Mouse (Mus musculus) embryonic facial prominence, embryonic 10.5 days (tissue): ENCODE data around the gene Adam10. TPM values are rescaled to one million over a fixed set of nuclear protein-coding genes. Genes with fewer than 3 reads are reported as not detected.

Experiments used
- DNase-seq: peaks from one replicate; pipeline ENCODE4 v3.0.0-alpha.2; 2017; ENCODE audit warnings: low spot score
- H3K27ac ChIP-seq: fragments of 300-500 bp; sonication (generic); replicated peaks from 2 replicates; pipeline ENCODE4 v1.5.1; 2016; ENCODE audit warnings: mild to moderate bottlenecking
- H3K27me3 ChIP-seq: fragments of 300-500 bp; sonication (generic); replicated peaks from 2 replicates; pipeline ENCODE4 v1.6.1; 2016; ENCODE audit warnings: low read depth, mild to moderate bottlenecking; ENCODE audit not compliant: poor library complexity, severe bottlenecking
- H3K36me3 ChIP-seq: fragments of 300-500 bp; sonication (generic); replicated peaks from 2 replicates; pipeline ENCODE4 v1.6.1; 2016; ENCODE audit warnings: mild to moderate bottlenecking, moderate library complexity
- H3K4me1 ChIP-seq: fragments of 300-500 bp; sonication (generic); 2 replicates; pipeline ENCODE4 v1.6.1; 2016
- H3K4me3 ChIP-seq: fragments of 300-500 bp; sonication (generic); 2 replicates; pipeline ENCODE4 v1.5.1; 2016; ENCODE audit warnings: mild to moderate bottlenecking, moderate library complexity
- H3K9me3 ChIP-seq: fragments of 300-500 bp; sonication (generic); 2 replicates; pipeline ENCODE4 v1.6.1; 2016; ENCODE audit warnings: mild to moderate bottlenecking
- WGBS: fragments of 180-500 bp; shearing (Covaris S2); methylation state at CpG from one replicate; pipeline ENCODE4 v1.1.7; 2016; 5-methylcytosine and 5-hydroxymethylcytosine counted together
- polyA plus RNA-seq: library from polyadenylated mRNA; unstranded; fragments of >200 nt; fragmentation: Nextera tagmentation; extraction: Ambion mirVana; gene quantifications from 2 replicates; pipeline ENCODE4 v1.2.1, GENCODE M21; 2016

Adam10 gene
- 62.3 TPM in 2 replicates for polyA plus RNA-seq

GRCm38 (mm10) chr9:70678682-70679131 lies at the start of gene Adam10:
Adam10 (plus strand) TSS chr9:70678997.
- H3K4me1 ChIP-seq, result peaks cover 24% of the 10 kb centered on the region
- H3K36me3 ChIP-seq, result no peaks in the 10 kb centered on the region
- no peaks in the 10 kb centered on the region for H3K27me3 ChIP-seq
- under 1% methylated on average over 48 of the region's 48 CpGs for WGBS
- H3K27ac ChIP-seq, result peak within 1 kb of the TSS; percentile 96
- no peaks in the 10 kb centered on the region for H3K9me3 ChIP-seq
- DNase-seq, result peak; percentile 100
- H3K4me3 ChIP-seq, result peak within 1 kb of the TSS; percentile 97

- Histone ChIP-seq H3K4me1 (no peaks in the 10 kb centered on the region), H3K36me3 (no peaks in the 10 kb centered on the region), H3K4me3 (no peak overlapping the region), H3K27ac (no peak overlapping the region), H3K27me3 (no peaks in the 10 kb centered on the region), H3K9me3 (no peaks in the 10 kb centered on the region)
- 84% methylated on average over 2 of the region's 2 CpGs for WGBS
- peak; percentile 10 for DNase-seq
Observed at GRCm38 (mm10) chr9:70629711-70630110, 49.1 kb upstream of the Adam10 start.

- WGBS, result 29% methylated on average over 5 of the region's 5 CpGs
- no peaks in the 10 kb centered on the region for H3K36me3 ChIP-seq
- H3K4me1 ChIP-seq, result no peaks in the 10 kb centered on the region
- H3K27ac ChIP-seq, result no peak overlapping the region
- H3K27me3 ChIP-seq, result no peaks in the 10 kb centered on the region
- H3K9me3 ChIP-seq, result no peaks in the 10 kb centered on the region
- DNase-seq, result no peak
- H3K4me3 ChIP-seq, result no peak overlapping the region
Observed at GRCm38 (mm10) chr9:70631665-70632064, 47.1 kb upstream of the Adam10 start.

- Histone ChIP-seq H3K36me3 (no peaks in the 10 kb centered on the region), H3K4me3 (no peak overlapping the region), H3K4me1 (no peaks in the 10 kb centered on the region), H3K27ac (no peak overlapping the region), H3K27me3 (no peaks in the 10 kb centered on the region), H3K9me3 (no peaks in the 10 kb centered on the region)
- DNase-seq, result no peak
- 83% methylated on average over 2 of the region's 2 CpGs for WGBS
Observed at GRCm38 (mm10) chr9:70636748-70637147, 42.0 kb upstream of the Adam10 start.

GRCm38 (mm10) chr9:70650260-70650659 lies 28.5 kb upstream of the Adam10 start:
- 81% methylated on average over 2 of the region's 2 CpGs for WGBS
- DNase-seq, result no peak
- peaks cover 3% of the 10 kb centered on the region; the same call in 1 of the 2 replicates for H3K27me3 ChIP-seq
- H3K4me3 ChIP-seq, result no peak overlapping the region
- H3K4me1 ChIP-seq, result peaks cover 5% of the 10 kb centered on the region; the same call in 1 of the 2 replicates
- no peak overlapping the region for H3K27ac ChIP-seq
- H3K36me3 ChIP-seq, result no peaks in the 10 kb centered on the region
- H3K9me3 ChIP-seq, result no peaks in the 10 kb centered on the region

GRCm38 (mm10) chr9:70650994-70651393 lies 27.8 kb upstream of the Adam10 start:
- H3K27me3 ChIP-seq, result peaks cover 3% of the 10 kb centered on the region; the same call in 1 of the 2 replicates
- H3K9me3 ChIP-seq, result no peaks in the 10 kb centered on the region
- DNase-seq, result no peak
- H3K4me3 ChIP-seq, result no peak overlapping the region
- 94% methylated on average over 1 of the region's 1 CpGs for WGBS
- H3K4me1 ChIP-seq, result peaks cover 10% of the 10 kb centered on the region
- H3K27ac ChIP-seq, result no peak overlapping the region
- H3K36me3 ChIP-seq, result no peaks in the 10 kb centered on the region

GRCm38 (mm10) chr9:70652221-70652620 lies 26.6 kb upstream of the Adam10 start:
- DNase-seq, result no peak

GRCm38 (mm10) chr9:70653875-70654274 lies 24.9 kb upstream of the Adam10 start:
- Histone ChIP-seq H3K9me3 (no peaks in the 10 kb centered on the region), H3K27me3 (peaks cover 3% of the 10 kb centered on the region; the same call in 1 of the 2 replicates), H3K4me3 (no peak overlapping the region), H3K27ac (no peak overlapping the region), H3K4me1 (peaks cover 18% of the 10 kb centered on the region), H3K36me3 (no peaks in the 10 kb centered on the region)
- WGBS, result 82% methylated on average over 2 of the region's 2 CpGs
- no peak for DNase-seq

More at GRCm38 (mm10) chr9:70652221-70652620, 26.6 kb upstream of the Adam10 start:
- peaks cover 3% of the 10 kb centered on the region; the same call in 1 of the 2 replicates for H3K27me3 ChIP-seq
- no peak overlapping the region for H3K27ac ChIP-seq
- 71% methylated on average over 2 of the region's 2 CpGs for WGBS
- H3K4me1 ChIP-seq, result peaks cover 18% of the 10 kb centered on the region
- H3K4me3 ChIP-seq, result no peak overlapping the region
- no peaks in the 10 kb centered on the region for H3K36me3 ChIP-seq
- H3K9me3 ChIP-seq, result no peaks in the 10 kb centered on the region

GRCm38 (mm10) chr9:70654496-70654895 lies 24.3 kb upstream of the Adam10 start:
- Histone ChIP-seq H3K27me3 (peaks cover 3% of the 10 kb centered on the region; the same call in 1 of the 2 replicates), H3K9me3 (no peaks in the 10 kb centered on the region), H3K4me3 (no peak overlapping the region), H3K27ac (no peak overlapping the region), H3K4me1 (peaks cover 18% of the 10 kb centered on the region), H3K36me3 (no peaks in the 10 kb centered on the region)
- 78% methylated on average over 4 of the region's 4 CpGs for WGBS
- no peak for DNase-seq

GRCm38 (mm10) chr9:70655764-70656129 lies 23.1 kb upstream of the Adam10 start:
- Histone ChIP-seq H3K4me1 (peaks cover 18% of the 10 kb centered on the region), H3K9me3 (no peaks in the 10 kb centered on the region), H3K36me3 (no peaks in the 10 kb centered on the region), H3K27me3 (peaks cover 3% of the 10 kb centered on the region; the same call in 1 of the 2 replicates), H3K4me3 (peak overlapping the region; percentile 90), H3K27ac (no peak overlapping the region)
- WGBS, result 44% methylated on average over 2 of the region's 2 CpGs
- DNase-seq, result no peak

- Histone ChIP-seq H3K4me1 (peaks cover 18% of the 10 kb centered on the region), H3K36me3 (no peaks in the 10 kb centered on the region), H3K27me3 (peaks cover 3% of the 10 kb centered on the region; the same call in 1 of the 2 replicates), H3K27ac (peak within 1 kb of the TSS; percentile 88), H3K4me3 (peak within 1 kb of the TSS; percentile 90), H3K9me3 (no peaks in the 10 kb centered on the region)
- no peak for DNase-seq
- WGBS, result under 1% methylated on average over 72 of the region's 72 CpGs
Observed at GRCm38 (mm10) chr9:70656130-70657007, 22.4 kb upstream of the Adam10 start, which contains the start of gene Gm10642. Gm10642 (plus strand) TSS chr9:70656251.

GRCm38 (mm10) chr9:70657013-70657967 lies 21.5 kb upstream of the Adam10 start, which contains the start of gene Mindy2:
Mindy2 (minus strand) TSS chr9:70657174.
- H3K27ac ChIP-seq, result peak within 1 kb of the TSS; percentile 88
- H3K27me3 ChIP-seq, result peaks cover 3% of the 10 kb centered on the region; the same call in 1 of the 2 replicates
- no peaks in the 10 kb centered on the region for H3K9me3 ChIP-seq
- peaks cover 18% of the 10 kb centered on the region for H3K4me1 ChIP-seq
- WGBS, result 3% methylated on average over 67 of the region's 67 CpGs
- DNase-seq, result peak; percentile 96
- no peaks in the 10 kb centered on the region for H3K36me3 ChIP-seq
- peak within 1 kb of the TSS; percentile 90 for H3K4me3 ChIP-seq
